Mouse (Mus musculus) MEL (cell line): ENCODE data around the gene Olfr718-ps1. TPM values are rescaled to one million over a fixed set of nuclear protein-coding genes. Genes with fewer than 3 reads are reported as not detected.

Experiments
- DNase-seq: peaks from one replicate; pipeline ENCODE4 v3.0.0; 2011; ENCODE audit warnings: low read depth, low spot score
- H3K27ac ChIP-seq: 2 replicates; pipeline ENCODE4 v1.5.1; 2012; ENCODE audit warnings: low read depth, mild to moderate bottlenecking, control low read depth, low read length, moderate library complexity; ENCODE audit not compliant: control insufficient read depth
- H3K27me3 ChIP-seq, 2 experiments: fragments of 150-350 bp in 1 of 2; sonication (generic) in 1 of 2; 2 replicates each; pipeline ENCODE4 v1.6.1; 2012; ENCODE audit warnings: low read length in 2 of 2, mild to moderate bottlenecking in 2 of 2, improper control_type of control experiment in 1 of 2, moderate library complexity in 1 of 2; ENCODE audit not compliant: insufficient read depth in 2 of 2, control insufficient read depth in 1 of 2
- H3K36me3 ChIP-seq, 2 experiments: 2 replicates each; pipeline ENCODE4 v1.6.1; 2012 to 2014; ENCODE audit warnings: low read length in 2 of 2, improper control_type of control experiment in 1 of 2, inconsistent platforms in 1 of 2, mild to moderate bottlenecking in 1 of 2; ENCODE audit not compliant: insufficient read depth in 2 of 2, control insufficient read depth in 1 of 2
- H3K4me1 ChIP-seq, 2 experiments: fragments of 150-350 bp in 1 of 2; sonication (generic) in 1 of 2; 2 replicates each; pipeline ENCODE4 v1.6.1; 2012; ENCODE audit warnings: low read length in 2 of 2, improper control_type of control experiment in 1 of 2, mild to moderate bottlenecking in 1 of 2; ENCODE audit not compliant: insufficient read depth in 2 of 2, control insufficient read depth in 1 of 2
- H3K4me3 ChIP-seq, 2 experiments: fragments of 150-350 bp in 1 of 2; sonication (generic) in 1 of 2; 2 replicates each; pipeline ENCODE4 v1.5.1; 2012; ENCODE audit warnings: low read depth in 2 of 2, low read length in 2 of 2, mild to moderate bottlenecking in 2 of 2, moderate library complexity in 2 of 2, control low read depth in 1 of 2, improper control_type of control experiment in 1 of 2; ENCODE audit not compliant: control insufficient read depth in 1 of 2, insufficient read depth in 1 of 2
- H3K79me2 ChIP-seq: 2 replicates; pipeline ENCODE4 v1.6.1; 2012; ENCODE audit warnings: mild to moderate bottlenecking, low read length, moderate library complexity; ENCODE audit not compliant: control insufficient read depth, poor library complexity, insufficient read depth
- H3K9ac ChIP-seq: 2 replicates; pipeline ENCODE4 v1.6.1; 2012; ENCODE audit warnings: low read depth, mild to moderate bottlenecking, control low read depth, low read length, moderate library complexity; ENCODE audit not compliant: control insufficient read depth, poor library complexity, severe bottlenecking
- H3K9me3 ChIP-seq: fragments of 150-350 bp; sonication (generic); replicated peaks from 2 replicates; pipeline ENCODE4 v1.6.1; 2012; ENCODE audit warnings: mild to moderate bottlenecking, low read length, improper control_type of control experiment, moderate library complexity; ENCODE audit not compliant: insufficient read depth
- BHLHE40 ChIP-seq: IDR thresholded peaks from 2 replicates; pipeline ENCODE4 v1.6.1; 2012; ENCODE audit warnings: low read depth, mild to moderate bottlenecking, inconsistent platforms, low read length, improper control_type of control experiment, borderline replicate concordance
- CHD2 ChIP-seq: IDR thresholded peaks from 2 replicates; pipeline ENCODE4 v1.6.1; 2011; ENCODE audit warnings: low read length, improper control_type of control experiment
- CTCF ChIP-seq, 3 experiments: IDR thresholded peaks in 2 of 3; conservative IDR thresholded peaks in 1 of 3; 2 replicates each; pipeline ENCODE4 v1.5.1; 2011 to 2012; ENCODE audit warnings: low read length in 3 of 3, low read depth in 2 of 3, mild to moderate bottlenecking in 2 of 3, improper control_type of control experiment in 1 of 3, inconsistent platforms in 1 of 3, mixed read lengths in 1 of 3, moderate library complexity in 1 of 3; ENCODE audit not compliant: control insufficient read depth in 1 of 3, insufficient read depth in 1 of 3, poor library complexity in 1 of 3, severe bottlenecking in 1 of 3
- E2F4 ChIP-seq: IDR thresholded peaks from 2 replicates; pipeline ENCODE4 v1.6.1; 2011; ENCODE audit warnings: low read depth, low read length, improper control_type of control experiment, borderline replicate concordance
- ELF1 ChIP-seq: IDR thresholded peaks from 2 replicates; pipeline ENCODE4 v1.6.1; 2014; ENCODE audit warnings: low read depth, mild to moderate bottlenecking, inconsistent platforms, low read length, improper control_type of control experiment, moderate library complexity
- EP300 ChIP-seq, 2 experiments: IDR thresholded peaks; 2 replicates each; pipeline ENCODE4 v1.6.1; 2011; ENCODE audit warnings: improper control_type of control experiment in 2 of 2, low read length in 2 of 2, low read depth in 1 of 2, mild to moderate bottlenecking in 1 of 2
- ETS1 ChIP-seq: IDR thresholded peaks from 2 replicates; pipeline ENCODE4 v1.6.1; 2012; ENCODE audit warnings: low read depth, mild to moderate bottlenecking, inconsistent platforms, low read length, improper control_type of control experiment, moderate library complexity
- GABPA ChIP-seq: IDR thresholded peaks from 2 replicates; pipeline ENCODE4 v1.6.1; 2012; ENCODE audit warnings: low read depth, mild to moderate bottlenecking, inconsistent platforms, low read length, improper control_type of control experiment, moderate library complexity
- GATA1 ChIP-seq: IDR thresholded peaks from 2 replicates; pipeline ENCODE4 v1.6.1; 2011; ENCODE audit warnings: low read depth, low read length, improper control_type of control experiment
- HCFC1 ChIP-seq: IDR thresholded peaks from 2 replicates; pipeline ENCODE4 v1.6.1; 2012; ENCODE audit warnings: low read depth, mild to moderate bottlenecking, inconsistent platforms, low read length, improper control_type of control experiment, moderate library complexity
- JUND ChIP-seq: IDR thresholded peaks from 2 replicates; pipeline ENCODE4 v1.6.1; 2011; ENCODE audit warnings: low read depth, mild to moderate bottlenecking, improper control_type of control experiment, low read length
- KAT2A ChIP-seq: conservative IDR thresholded peaks from 2 replicates; pipeline ENCODE4 v1.6.1; 2012; ENCODE audit warnings: low read depth, low read length, improper control_type of control experiment, inconsistent platforms
- MAFK ChIP-seq: IDR thresholded peaks from 2 replicates; pipeline ENCODE4 v1.6.1; 2011; ENCODE audit warnings: low read depth, mild to moderate bottlenecking, low read length, improper control_type of control experiment, borderline replicate concordance
- MAX ChIP-seq: IDR thresholded peaks from 2 replicates; pipeline ENCODE4 v1.6.1; 2011; ENCODE audit warnings: low read length, improper control_type of control experiment
- MAZ ChIP-seq: IDR thresholded peaks from 2 replicates; pipeline ENCODE4 v1.6.1; 2012; ENCODE audit warnings: low read depth, mild to moderate bottlenecking, inconsistent platforms, low read length, improper control_type of control experiment
- MXI1 ChIP-seq: IDR thresholded peaks from 2 replicates; pipeline ENCODE4 v1.6.1; 2011; ENCODE audit warnings: mild to moderate bottlenecking, low read depth, low read length, improper control_type of control experiment
- MYB ChIP-seq: IDR thresholded peaks from 2 replicates; pipeline ENCODE4 v1.6.1; 2011; ENCODE audit warnings: mild to moderate bottlenecking, low read depth, low read length, improper control_type of control experiment
- MYC ChIP-seq: IDR thresholded peaks from 2 replicates; pipeline ENCODE4 v1.6.1; 2011; ENCODE audit warnings: low read depth, mild to moderate bottlenecking, low read length, improper control_type of control experiment, moderate library complexity
- NELFE ChIP-seq: IDR thresholded peaks from 2 replicates; pipeline ENCODE4 v1.6.1; 2011; ENCODE audit warnings: low read depth, low read length, improper control_type of control experiment
- NRF1 ChIP-seq: IDR thresholded peaks from 2 replicates; pipeline ENCODE4 v1.6.1; 2014; ENCODE audit warnings: low read depth, mild to moderate bottlenecking, inconsistent platforms, low read length, improper control_type of control experiment, moderate library complexity; ENCODE audit not compliant: poor library complexity, insufficient read depth, severe bottlenecking
- POLR2A ChIP-seq, 2 experiments: IDR thresholded peaks; 2 replicates each; pipeline ENCODE4 v1.6.1; 2011 to 2012; ENCODE audit warnings: low read length in 2 of 2, mild to moderate bottlenecking in 2 of 2, control low read depth in 1 of 2, improper control_type of control experiment in 1 of 2, low read depth in 1 of 2, moderate library complexity in 1 of 2; ENCODE audit not compliant: control insufficient read depth in 1 of 2, insufficient read depth in 1 of 2, poor library complexity in 1 of 2
- POLR2AphosphoS2 ChIP-seq: IDR thresholded peaks from 2 replicates; pipeline ENCODE4 v1.6.1; 2011; ENCODE audit warnings: low read length, improper control_type of control experiment
- RAD21 ChIP-seq: IDR thresholded peaks from 2 replicates; pipeline ENCODE4 v1.6.1; 2011; ENCODE audit warnings: mild to moderate bottlenecking, low read depth, low read length, improper control_type of control experiment
- SIN3A ChIP-seq: IDR thresholded peaks from 2 replicates; pipeline ENCODE4 v1.6.1; 2012; ENCODE audit warnings: low read length, improper control_type of control experiment, inconsistent platforms
- SMC3 ChIP-seq: IDR thresholded peaks from 2 replicates; pipeline ENCODE4 v1.6.1; 2011; ENCODE audit warnings: low read depth, low read length, improper control_type of control experiment
- TAL1 ChIP-seq: IDR thresholded peaks from 2 replicates; pipeline ENCODE4 v1.6.1; 2012; ENCODE audit warnings: mild to moderate bottlenecking, inconsistent platforms, low read length, moderate library complexity, mixed read lengths
- TBP ChIP-seq: IDR thresholded peaks from 2 replicates; pipeline ENCODE4 v1.8.0; 2011; ENCODE audit warnings: low read depth, low read length, improper control_type of control experiment
- TCF12 ChIP-seq: IDR thresholded peaks from 2 replicates; pipeline ENCODE4 v1.6.1; 2014; ENCODE audit warnings: low read depth, mild to moderate bottlenecking, inconsistent platforms, low read length, improper control_type of control experiment, moderate library complexity
- UBTF ChIP-seq: IDR thresholded peaks from 2 replicates; pipeline ENCODE4 v1.6.1; 2012; ENCODE audit warnings: low read depth, mild to moderate bottlenecking, inconsistent platforms, low read length, improper control_type of control experiment, moderate library complexity, borderline replicate concordance; ENCODE audit not compliant: insufficient read depth
- USF1 ChIP-seq: IDR thresholded peaks from 2 replicates; pipeline ENCODE4 v1.6.1; 2014; ENCODE audit warnings: low read depth, mild to moderate bottlenecking, inconsistent platforms, low read length, improper control_type of control experiment, moderate library complexity
- ZC3H11A ChIP-seq: IDR thresholded peaks from 2 replicates; pipeline ENCODE4 v1.6.1; 2012; ENCODE audit warnings: low read depth, mild to moderate bottlenecking, inconsistent platforms, low read length, improper control_type of control experiment
- ZKSCAN1 ChIP-seq: IDR thresholded peaks from 2 replicates; pipeline ENCODE4 v1.6.1; 2012; ENCODE audit warnings: low read depth, mild to moderate bottlenecking, inconsistent platforms, low read length, improper control_type of control experiment, moderate library complexity
- ZMIZ1 ChIP-seq: IDR thresholded peaks from 2 replicates; pipeline ENCODE4 v1.6.1; 2012; ENCODE audit warnings: low read depth, mild to moderate bottlenecking, inconsistent platforms, low read length, improper control_type of control experiment, moderate library complexity
- ZNF384 ChIP-seq: IDR thresholded peaks from 2 replicates; pipeline ENCODE4 v1.6.1; 2012; ENCODE audit warnings: low read depth, mild to moderate bottlenecking, inconsistent platforms, low read length, improper control_type of control experiment
- polyA plus RNA-seq, 2 experiments: library from polyadenylated mRNA; stranded (reverse) in 1 of 2; unstranded in 1 of 2; fragments of >175 nt in 1 of 2; fragments of >200 nt in 1 of 2; gene quantifications; 2 replicates each; pipeline versions ENCODE4 v1.2.1 to v1.2.4; 2012; ENCODE audit warnings: low replicate concordance in 2 of 2, low read depth in 1 of 2; ENCODE audit not compliant: insufficient read length in 2 of 2, insufficient read depth in 1 of 2, missing spikeins in 1 of 2
- total RNA-seq: library from RNA; depleted of rRNA; stranded (reverse); fragments of 300-350 nt; gene quantifications from 2 replicates; pipeline ENCODE4 v1.2.3, GENCODE M21; 2012

Olfr718-ps1 gene
- total and polyA plus RNA-seq, 3 experiments, result 0.01 TPM; not detected in 2

- peak; percentile 100 for TF ChIP-seq ELF1
- TF ChIP-seq ZKSCAN1, result no peak
- TF ChIP-seq HCFC1, result peak; percentile 97
- TF ChIP-seq POLR2AphosphoS2, result peak; percentile 62; the same call in 1 of the 2 replicates
Measured at GRCm38 (mm10) chr5:143180255-143181076, 33.1 kb upstream of the Olfr718-ps1 start, which contains the start of the genes Rbak and Spdye4b (continued).

GRCm38 (mm10) chr5:143179179-143179578, 31.8 kb upstream of the Olfr718-ps1 start:
- Histone ChIP-seq H3K27me3 (no peaks in the 10 kb centered on the region), H3K9me3 (no peaks in the 10 kb centered on the region), H3K4me1 (peaks cover 3 to 7% of the 10 kb centered on the region in 2 experiments; a peak in 3 of 4 replicates), H3K36me3 (peaks cover 6 to 14% of the 10 kb centered on the region in 2 experiments), H3K4me3 (no peak overlapping the region), H3K9ac (no peak overlapping the region), H3K27ac (no peak overlapping the region), H3K79me2 (peaks cover 9% of the 10 kb centered on the region)
- DNase-seq, result peak; percentile 59
- TF ChIP-seq UBTF (no peak), JUND (no peak), ZNF384 (no peak), ZMIZ1 (no peak), KAT2A (no peak), NELFE (no peak), EP300 (IDR thresholded peaks at IDR 0.05; ENCODE audit: low read depth in 1 of 2, low read length in 2 of 2) (no peak), ZKSCAN1 (no peak), TAL1 (no peak), ELF1 (no peak), TBP (no peak), BHLHE40 (no peak), HCFC1 (no peak), GABPA (no peak), POLR2A (IDR thresholded peaks at IDR 0.05; ENCODE audit: control insufficient read depth in 1 of 2, insufficient read depth in 1 of 2, low read depth in 1 of 2, low read length in 2 of 2, poor library complexity in 1 of 2) (no peak), SMC3 (peak; percentile 58), CHD2 (no peak), MAX (no peak), MYB (no peak), E2F4 (no peak), CTCF (IDR thresholded peaks at IDR 0.05 in 2 of 3, conservative IDR thresholded peaks at IDR 0.05 in 1 of 3; ENCODE audit: control insufficient read depth in 1 of 3, insufficient read depth in 1 of 3, low read depth in 2 of 3, low read length in 3 of 3, poor library complexity in 1 of 3, severe bottlenecking in 1 of 3) (peak; percentile 48 to 67 (median 58)), SIN3A (peak; percentile 25; the same call in 1 of the 2 replicates), MYC (no peak), ZC3H11A (peak; percentile 57), RAD21 (peak; percentile 59), ETS1 (no peak), MXI1 (no peak), MAFK (no peak), GATA1 (no peak), USF1 (no peak), POLR2AphosphoS2 (no peak), TCF12 (no peak), NRF1 (no peak), MAZ (no peak)
